Mouse (Mus musculus): ENCODE measurements around the gene Bmyc.
A peak's percentile ranks its signal among the peaks of the same experiment; 100 is the strongest.
"Not testable (repeated sequence)": the region's sequence is repeated elsewhere in the genome, so short reads cannot be mapped to it uniquely, and the experiment has no call there.

Bmyc gene

GRCm38 (mm10) chr2:25706643-25707481 lies at the start of gene Bmyc:
Bmyc (plus strand) TSS chr2:25706739.
- peak; percentile 76 for DNase-seq (ENCODE audit: low spot score)

GRCm38 (mm10) chr2:25657246-25657645 lies 49.3 kb upstream of the Bmyc start:
- no peak for DNase-seq (ENCODE audit: low spot score)

DNA sequence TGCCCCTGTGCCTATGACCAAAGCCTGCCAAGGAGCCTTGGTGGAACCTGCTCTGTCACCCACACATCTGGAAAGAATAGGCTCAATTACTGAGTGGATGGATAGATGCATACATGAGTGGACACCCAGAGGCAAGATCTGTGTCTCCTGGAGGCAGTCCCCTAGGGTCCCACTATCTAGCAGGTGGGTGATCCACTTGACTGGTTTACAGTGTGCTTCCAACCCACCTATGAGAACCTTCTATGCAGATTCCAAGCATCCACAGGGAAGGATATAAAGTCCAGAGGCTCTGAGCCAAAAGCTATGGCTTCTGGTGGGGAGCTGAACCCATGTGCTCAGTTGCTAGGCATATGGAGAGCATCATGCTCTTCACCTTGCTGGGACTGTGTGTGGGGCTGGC lies 48.9 kb upstream of the Bmyc start, which contains the start of gene Lcn5:
Gene Lcn5, plus strand, starts transcription at position 301 of the 400 bp plus-strand sequence.
- no peak for DNase-seq (ENCODE audit: low spot score)

GRCm38 (mm10) chr2:25660279-25660678 lies 46.3 kb upstream of the Bmyc start:
- DNase-seq (ENCODE audit: low spot score) = no peak

DNA sequence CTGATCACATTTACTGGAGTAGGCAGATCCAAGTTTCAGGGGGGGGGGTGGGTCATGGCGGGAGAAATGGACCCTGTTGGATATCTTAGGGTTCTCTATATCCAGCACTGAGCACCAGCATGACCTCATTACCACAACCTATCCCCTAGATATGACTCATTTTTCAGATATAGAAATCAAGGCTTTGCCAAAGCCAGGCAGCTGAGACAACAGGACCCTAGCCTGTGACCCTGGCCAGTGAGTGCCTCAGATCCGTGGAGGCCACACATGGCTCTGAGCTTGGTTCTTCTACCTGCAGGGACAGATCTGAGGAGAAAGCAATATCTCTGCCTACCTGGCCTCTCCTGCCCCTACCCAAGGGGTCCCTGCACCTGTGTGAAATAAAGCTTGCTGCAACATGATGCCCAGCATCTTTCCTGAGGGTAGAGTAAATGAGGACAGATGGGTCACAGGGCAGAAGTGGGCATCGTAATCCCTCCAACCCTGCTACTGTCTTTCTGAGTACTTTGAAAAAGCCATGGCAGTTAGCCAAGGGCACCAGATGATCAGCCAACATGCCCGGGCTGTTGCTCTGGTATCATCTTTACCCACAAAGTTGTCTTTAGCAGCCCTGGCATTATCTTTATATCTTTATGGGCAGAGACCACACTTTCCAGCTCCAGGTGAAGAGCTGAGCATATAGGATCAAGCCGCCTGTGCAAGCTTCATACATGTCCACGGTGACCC lies 45.1 kb upstream of the Bmyc start:
- DNase-seq (ENCODE audit: low spot score) = no peak

DNA sequence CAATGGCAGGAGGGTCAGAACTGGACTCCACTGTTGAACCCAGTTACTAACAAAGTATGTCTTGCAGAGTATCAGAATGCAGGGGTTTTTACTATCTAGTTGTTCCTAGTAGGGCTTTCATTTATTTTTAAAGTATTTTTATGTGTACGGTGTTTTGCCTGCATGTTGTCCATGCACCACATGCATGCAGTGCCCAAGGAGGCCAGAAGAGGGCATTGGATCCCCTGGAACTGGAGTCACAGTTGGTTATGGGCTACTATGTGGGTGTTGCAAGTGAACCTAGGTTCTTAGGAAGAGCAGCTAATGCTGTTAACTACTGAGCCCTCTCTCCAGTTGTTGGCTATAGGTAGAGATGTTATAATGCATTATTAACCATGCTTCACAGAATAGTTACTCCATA lies 43.0 kb upstream of the Bmyc start:
- peak; percentile 39 for DNase-seq (ENCODE audit: low spot score)

GRCm38 (mm10) chr2:25664125-25664524 lies 42.4 kb upstream of the Bmyc start:
- DNase-seq (ENCODE audit: low spot score) = no peak

- no peak for DNase-seq (ENCODE audit: low spot score)
Observed at GRCm38 (mm10) chr2:25666516-25666915, 40.0 kb upstream of the Bmyc start.

DNA sequence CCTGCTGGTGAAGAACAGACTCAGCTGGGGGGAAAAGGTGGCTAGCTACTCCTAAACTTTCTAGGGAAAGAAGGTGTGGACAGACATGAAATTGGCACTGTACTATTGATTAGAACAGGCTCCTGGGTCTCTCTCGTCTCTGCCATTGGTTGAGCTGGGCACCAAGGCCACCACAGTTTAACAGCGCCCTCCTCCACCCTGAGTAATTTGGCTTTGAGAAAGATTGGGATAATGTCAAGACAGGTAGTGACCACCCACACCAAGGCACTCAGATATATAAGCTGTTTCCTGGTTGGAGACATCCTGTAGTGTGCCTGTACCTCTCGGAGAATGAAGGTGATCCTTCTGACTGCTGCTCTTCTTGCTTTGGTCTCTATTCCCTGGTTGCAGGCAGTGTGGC lies 30.1 kb upstream of the Bmyc start, which contains the start of gene Lcn6:
Gene Lcn6, plus strand, starts transcription at position 301 of the 400 bp plus-strand sequence.
- no peak for DNase-seq (ENCODE audit: low spot score)

- peak; percentile 55 for DNase-seq (ENCODE audit: low spot score)
Observed at GRCm38 (mm10) chr2:25679559-25679958, 27.0 kb upstream of the Bmyc start.

DNA sequence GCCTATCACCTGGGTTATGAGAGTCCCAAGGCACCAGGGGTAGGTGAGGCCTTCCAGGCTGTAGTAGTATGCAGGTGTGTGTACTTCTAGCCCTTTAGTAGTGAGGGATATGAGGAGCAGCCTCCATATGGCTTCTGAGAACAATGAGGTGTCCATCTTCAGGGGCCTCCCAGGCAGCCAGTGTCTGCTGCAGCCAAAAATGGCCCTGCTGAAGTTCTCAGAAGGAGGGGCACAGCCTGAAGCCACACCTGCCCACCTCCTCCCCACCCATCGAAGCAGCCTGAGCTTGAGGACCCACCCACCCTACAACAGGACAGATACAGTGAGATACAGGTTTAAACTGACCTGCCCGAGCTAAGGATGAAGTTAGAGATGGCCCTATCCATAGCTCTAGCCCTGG lies 24.1 kb upstream of the Bmyc start, which contains the start of gene Lcn10:
Gene Lcn10, plus strand, starts transcription at position 301 of the 400 bp plus-strand sequence.
- no peak for DNase-seq (ENCODE audit: low spot score)

DNA sequence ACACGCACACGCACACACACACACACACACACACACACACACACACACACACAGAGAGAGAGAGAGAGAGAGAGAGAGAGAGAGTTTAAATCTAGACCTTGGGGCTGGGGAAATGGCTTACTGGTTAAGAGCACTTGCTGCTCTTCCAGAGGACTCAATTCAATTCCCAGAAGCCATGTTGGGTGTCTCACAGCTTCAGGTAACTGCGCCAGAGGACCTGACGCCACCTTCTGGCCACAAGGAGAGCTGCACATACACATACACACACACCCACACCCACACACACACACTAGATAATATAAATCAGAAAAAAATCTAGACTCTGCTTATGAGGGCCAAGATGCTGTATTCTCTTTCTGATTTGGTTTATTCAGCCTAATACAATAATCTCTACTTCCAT lies 19.6 kb upstream of the Bmyc start:
- DNase-seq (ENCODE audit: low spot score) = no peak

DNA sequence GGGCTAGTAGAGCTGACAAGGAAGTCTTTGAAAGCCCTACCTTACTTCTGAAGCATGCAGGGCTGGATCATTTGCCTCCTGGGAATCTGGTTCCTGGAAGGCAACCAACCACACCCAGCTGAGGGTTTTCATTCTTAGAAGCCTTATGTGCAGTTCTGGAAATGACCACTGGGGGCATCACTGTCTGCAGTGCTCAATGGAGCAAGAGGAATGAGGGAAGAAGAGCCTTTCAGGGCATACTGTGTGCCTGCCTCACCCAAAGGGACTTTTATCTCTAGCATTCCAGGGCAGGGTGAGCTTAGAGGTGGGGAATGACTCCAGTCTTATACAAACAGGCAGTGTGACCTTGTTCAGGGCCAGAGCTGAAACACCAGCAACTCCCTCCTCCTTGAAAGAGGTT lies 11.9 kb upstream of the Bmyc start:
- DNase-seq (ENCODE audit: low spot score) = peak; percentile 32

GRCm38 (mm10) chr2:25696951-25697350 lies 9.6 kb upstream of the Bmyc start:
- DNase-seq (ENCODE audit: low spot score) = no peak

DNA sequence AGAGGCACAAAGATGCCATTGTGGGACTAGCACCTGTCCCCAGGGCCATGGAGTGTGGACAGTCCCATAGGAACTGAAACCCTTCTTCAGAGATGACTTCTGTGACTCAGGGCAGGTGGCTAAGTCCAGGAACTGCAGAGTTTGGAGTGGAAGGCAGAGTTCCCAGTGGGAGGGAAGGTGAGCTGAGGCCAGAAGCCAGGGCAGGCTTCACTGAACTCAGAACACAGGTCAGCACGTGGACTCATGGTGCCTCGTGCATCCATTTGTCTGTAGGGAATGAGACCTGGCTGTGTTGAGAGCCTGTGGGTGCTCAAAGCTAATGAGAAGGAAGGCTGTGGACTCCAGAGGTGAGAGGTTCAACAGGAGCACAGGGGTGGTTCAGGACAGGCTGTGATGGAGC lies 7.8 kb upstream of the Bmyc start:
- no peak for DNase-seq (ENCODE audit: low spot score)

DNA sequence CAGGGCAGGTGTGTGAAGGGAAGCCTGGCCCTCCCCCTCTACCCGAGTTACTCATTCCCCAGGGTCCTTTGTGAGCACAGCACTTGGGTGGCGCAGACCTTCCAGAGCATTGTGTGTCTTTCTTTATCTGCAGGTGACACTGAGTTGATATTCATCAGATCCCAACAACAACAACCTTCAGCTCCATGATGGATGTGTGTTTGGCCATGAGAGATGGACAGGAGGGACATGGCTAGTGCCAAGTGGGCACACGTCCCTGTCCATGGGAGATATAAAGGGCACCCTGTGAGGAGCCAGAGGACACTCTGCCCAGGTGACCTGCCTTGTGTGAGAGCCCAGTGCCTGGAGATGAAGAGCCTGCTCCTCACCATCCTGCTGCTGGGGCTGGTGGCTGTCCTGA lies 6.8 kb upstream of the Bmyc start, which contains the start of gene Obp2a:
Gene Obp2a, plus strand, starts transcription at position 301 of the 400 bp plus-strand sequence.
- not testable (repeated sequence) for DNase-seq (ENCODE audit: low spot score)

GRCm38 (mm10) chr2:25701001-25701400 lies 5.5 kb upstream of the Bmyc start:
- no peak for DNase-seq (ENCODE audit: low spot score)

GRCm38 (mm10) chr2:25703706-25704105 lies 2.8 kb upstream of the Bmyc start:
- no peak for DNase-seq (ENCODE audit: low spot score)

GRCm38 (mm10) chr2:25708121-25708520 lies 1.6 kb downstream of the Bmyc start:
- DNase-seq (ENCODE audit: low spot score) = peak; percentile 17

DNA sequence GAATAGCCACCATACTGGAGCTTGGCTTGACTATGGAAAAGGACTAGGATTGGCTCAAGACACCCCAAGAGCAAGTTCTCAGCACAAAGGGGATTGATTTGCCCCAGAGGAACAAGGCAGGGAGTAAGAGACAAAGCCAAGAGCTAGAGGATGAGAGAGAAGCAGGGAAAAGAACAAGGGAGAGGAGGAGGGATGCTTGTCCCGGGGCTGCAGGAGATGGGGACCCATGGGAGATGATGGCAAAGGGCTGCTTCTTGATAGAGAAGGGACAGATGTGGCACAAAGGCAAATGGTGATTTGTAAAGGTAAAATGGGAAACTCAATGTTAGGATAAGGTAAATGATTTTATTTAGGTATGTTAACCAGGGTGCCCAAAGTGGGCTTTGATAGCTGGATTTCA lies 2.5 kb downstream of the Bmyc start:
- not testable (repeated sequence) for DNase-seq (ENCODE audit: low spot score)

GRCm38 (mm10) chr2:25709791-25710190 lies 3.3 kb downstream of the Bmyc start:
- DNase-seq (ENCODE audit: low spot score) = not testable (repeated sequence)

DNA sequence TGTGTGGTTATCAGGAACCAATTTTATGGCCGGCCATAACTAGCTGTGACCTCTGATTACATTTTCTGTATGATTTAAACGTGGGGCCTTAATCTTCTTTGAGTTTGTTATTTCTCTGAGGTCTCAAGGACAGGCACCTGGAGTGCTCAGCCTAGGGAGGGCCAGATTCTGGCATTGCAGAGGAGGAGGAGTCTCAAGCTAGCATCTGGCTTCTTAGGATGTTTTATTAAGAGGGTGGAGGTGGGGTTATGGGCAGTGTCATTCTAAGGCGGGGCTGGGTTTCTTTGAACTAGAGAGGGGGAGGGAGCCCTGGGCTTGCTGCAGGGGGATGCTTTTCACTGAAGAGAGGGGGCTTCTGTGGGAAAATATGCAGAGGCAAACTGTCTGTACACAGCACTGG lies 5.1 kb downstream of the Bmyc start:
- not testable (repeated sequence) for DNase-seq (ENCODE audit: low spot score)

DNA sequence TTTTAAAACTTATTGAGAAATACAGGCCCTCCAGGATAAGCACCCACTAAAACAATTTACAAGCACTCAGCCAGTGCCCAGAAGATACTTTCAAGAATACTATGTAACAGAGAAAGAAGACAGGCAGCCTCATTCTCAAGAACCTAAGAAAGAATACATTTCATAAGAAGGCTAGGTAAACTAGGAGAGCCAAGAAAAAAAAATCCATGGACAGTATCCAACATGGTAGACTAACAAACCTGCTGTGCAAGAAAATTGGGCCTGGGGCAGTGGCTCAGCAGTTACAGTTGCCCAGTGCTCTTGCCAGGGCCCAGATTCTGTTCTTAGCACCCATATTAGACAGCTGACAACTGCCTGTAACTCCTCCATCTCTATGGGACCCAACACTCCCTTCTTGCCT lies 10.7 kb downstream of the Bmyc start:
- DNase-seq (ENCODE audit: low spot score) = no peak
